Mouse (Mus musculus) thymus, postnatal 10 days (tissue): ENCODE data around the gene Zfp618.

Source experiments
- DNase-seq, 2 experiments: peaks; one replicate each; pipeline ENCODE4 v3.0.0; 2021; ENCODE audit warnings: low spot score in 2 of 2

Zfp618 gene

GRCm38 (mm10) chr4:62998908-62999307 is 33.5 kb downstream of the Zfp618 start:
- DNase-seq = no peak

DNA sequence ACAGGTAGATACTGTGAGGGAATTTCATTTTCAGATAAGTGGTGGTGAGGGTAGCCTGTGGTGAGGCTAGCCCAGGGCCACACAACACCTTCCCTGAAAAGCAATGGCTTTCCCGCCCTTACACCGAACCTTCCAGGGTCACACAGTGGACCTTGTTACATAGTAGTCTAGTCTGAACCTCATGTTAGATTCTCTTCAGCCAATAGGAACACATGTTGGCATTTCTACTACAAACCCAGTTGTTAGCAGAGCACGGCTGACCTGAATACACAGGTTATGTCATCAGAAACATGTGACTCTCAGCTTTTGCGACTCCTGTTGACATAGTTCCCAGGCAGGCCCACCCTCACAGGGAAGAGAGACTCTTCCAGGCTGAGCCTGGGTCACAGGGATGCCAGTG is 33.9 kb downstream of the Zfp618 start:
- DNase-seq = no peak

GRCm38 (mm10) chr4:62999916-63000315 is 34.5 kb downstream of the Zfp618 start:
- DNase-seq = no peak

DNA sequence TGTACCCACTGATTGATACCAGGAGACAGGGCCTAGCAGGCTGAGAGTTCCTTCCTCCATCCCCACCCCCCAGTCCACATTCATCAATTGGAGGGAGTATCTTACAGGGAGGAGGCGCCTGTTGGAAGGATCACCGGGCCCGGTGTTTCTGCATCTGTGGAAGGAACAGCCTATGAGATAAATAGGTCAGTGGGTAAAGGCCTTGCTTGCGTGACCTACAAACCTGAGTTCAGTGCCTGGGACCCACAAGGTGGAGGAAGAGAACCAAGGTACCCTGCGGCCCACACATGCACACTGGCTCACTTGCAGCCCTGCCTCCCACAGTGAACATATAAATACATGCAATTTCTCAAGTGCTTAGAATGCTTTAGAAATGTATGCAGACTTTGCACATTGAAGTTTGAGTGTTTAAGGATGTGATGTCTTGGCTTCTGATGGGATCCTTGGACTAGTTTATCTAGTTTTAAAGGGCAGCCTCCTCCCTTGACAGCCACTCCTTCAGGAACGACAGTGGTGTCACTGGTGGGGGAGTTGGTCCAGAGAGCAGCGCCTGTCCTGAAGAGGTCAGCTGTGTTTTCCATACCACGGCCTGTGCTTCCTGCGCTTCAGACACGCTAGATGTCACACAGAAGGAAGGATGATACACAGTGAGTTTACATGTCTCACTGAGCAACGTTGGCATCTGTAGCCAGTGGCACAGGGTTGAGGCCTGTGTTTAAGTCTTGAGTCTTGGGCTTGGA is 35.1 kb downstream of the Zfp618 start:
- DNase-seq = no peak

DNA sequence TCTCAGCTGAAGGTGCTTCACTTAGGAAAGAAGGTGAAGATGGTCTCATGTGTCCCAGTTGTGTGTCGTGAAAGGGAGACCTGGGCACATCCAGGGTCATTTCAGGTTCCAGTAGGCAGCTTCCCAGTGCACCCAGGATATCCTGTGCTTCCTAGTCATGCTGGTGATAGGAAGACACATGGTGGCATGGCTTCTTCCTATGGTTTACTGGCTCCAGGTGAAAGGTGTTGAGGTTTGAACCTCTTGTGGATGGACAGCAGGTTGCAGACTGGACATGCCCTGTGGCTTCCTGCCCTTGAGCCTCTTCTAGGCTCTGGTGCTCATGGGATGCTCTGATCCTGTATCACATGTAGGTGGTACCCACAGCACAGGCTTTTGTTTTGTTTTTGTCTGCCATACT is 37.0 kb downstream of the Zfp618 start:
- no peak for DNase-seq

DNA sequence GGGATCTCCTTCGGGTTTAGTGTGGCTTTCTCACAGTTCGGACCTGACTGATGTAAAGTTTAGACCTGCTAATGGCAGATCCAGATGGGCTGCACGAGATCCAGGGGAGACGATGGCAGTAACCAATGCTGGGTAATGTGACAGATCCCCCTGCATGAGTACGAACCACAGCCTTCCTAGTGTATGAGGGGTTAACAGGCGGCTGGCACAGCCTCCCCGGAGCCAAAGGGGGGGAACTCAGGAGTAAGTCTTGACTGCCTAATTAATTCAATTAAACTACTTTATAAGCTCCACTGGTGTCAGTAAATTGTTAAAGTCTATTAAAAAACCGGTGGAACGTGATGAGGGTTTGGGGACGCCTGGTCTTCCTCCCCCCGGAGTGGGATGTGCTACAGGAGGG is 39.1 kb downstream of the Zfp618 start:
- DNase-seq = no peak

DNA sequence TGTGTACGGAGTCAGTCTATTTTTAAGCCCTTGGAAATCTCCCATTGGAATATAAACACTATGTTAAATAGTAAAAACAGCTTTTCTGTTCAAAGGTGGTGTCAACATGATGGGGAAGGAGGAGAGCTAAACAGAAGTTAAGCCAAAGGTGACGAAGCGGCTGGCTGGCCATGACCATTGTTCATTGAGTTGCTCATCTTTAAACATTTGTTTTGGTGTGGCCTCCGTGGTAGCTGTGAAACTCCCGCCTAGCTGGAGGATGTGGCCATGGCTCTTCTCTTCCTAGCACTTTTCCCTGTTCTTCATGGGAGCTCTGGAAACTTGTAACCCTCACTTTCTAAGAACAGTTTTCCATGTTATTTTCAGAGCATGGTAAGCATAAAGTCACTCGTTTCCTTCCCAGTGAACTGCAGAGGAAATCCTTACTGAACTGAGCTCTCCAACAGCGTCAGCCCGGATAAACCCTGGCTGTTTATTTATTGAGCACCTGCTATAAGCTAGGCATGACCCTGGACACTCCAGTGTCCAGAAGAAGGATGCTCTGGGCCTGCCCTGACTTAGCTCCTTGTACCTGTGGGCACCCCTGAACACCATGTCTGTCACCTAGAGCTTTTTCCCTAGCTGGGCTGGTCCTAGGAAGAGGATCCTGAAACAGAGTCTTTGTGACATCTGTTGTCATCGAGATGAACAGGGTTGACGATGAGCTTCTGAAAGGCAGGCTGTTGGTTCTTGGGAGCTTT is 40.2 kb downstream of the Zfp618 start:
- DNase-seq = no peak

DNA sequence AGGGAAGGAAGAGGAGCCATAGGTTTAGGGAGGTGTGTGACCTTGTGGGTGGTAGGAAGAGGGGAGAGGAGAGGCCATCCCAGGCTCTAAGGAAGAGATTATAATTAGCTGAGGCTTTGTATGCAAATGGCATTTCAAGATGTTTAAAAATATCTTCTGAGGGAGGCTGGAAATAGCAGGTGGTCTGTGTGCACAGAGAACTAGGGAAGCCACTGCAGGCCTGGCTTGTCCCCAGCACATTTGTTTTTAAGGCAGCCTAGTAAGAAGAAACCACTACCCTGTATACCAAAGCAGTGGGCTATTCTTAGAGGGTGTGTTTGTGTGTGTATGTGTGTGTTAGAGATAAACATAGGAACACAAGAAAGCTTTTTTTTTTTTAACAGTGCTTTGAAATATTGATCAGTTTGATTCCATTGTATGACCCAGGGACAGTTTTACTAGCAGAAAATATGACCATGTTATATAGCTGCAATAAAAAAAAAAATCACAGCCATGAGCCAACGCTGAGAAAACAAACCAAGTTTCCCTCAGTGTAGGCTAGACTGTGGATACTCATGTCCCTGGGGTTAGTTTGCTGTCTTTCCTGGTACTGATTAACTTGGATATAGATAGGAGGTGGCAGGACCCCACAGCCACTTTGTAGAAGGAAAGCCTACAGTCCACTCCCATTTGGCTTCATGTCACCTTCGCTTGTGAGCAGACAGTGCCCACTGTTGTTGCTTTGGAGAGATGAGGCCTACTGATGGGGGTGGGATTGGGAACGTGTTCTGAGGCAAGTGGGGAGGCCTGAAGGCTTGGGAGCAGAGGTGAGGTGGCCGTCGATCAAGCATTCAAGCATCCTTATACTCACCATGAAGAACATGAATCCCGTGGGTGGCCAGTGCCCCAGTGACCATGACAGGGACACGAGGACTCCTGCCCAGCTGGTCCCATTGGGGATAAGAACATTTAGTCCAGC is 41.1 kb downstream of the Zfp618 start:
- no peak for DNase-seq

DNA sequence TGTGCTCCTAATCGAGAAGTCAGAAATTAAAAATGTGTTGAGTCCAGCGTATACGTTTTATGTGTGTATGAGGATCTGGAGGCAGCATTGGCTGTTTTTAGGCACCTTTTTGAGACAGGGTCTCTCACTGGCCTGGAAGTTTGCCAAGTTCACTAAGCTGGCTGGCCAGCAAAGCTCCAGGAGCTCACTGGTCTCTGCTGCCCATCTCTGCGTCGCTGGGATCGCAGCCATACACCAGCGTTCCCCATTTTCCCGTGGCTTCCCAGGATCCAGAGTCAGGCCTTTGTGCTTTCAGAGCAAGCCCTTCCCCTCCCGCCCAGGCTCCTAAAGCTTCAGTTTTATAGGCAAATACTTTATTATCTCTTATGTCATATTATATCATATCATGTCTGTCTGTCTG is 42.8 kb downstream of the Zfp618 start:
- no peak for DNase-seq

DNA sequence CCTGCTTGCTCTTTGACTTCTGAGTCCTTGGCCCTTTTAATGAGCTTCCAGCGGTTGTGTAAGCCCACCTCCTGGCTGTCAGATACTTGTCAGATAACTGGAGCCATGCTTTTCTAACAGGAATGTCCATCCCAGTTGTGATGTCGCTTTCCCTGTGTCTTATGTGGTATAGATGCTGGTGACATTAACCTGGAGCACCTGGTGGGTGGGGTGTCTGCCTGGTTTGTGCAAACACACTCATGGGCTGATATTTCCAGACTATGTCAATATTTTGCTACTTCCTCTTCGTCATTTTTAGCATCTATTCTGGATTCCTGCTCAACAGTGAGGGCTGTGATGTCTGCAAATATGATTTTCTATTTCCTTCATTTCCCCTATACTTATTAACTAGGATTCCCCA is 43.4 kb downstream of the Zfp618 start:
- DNase-seq = no peak

DNA sequence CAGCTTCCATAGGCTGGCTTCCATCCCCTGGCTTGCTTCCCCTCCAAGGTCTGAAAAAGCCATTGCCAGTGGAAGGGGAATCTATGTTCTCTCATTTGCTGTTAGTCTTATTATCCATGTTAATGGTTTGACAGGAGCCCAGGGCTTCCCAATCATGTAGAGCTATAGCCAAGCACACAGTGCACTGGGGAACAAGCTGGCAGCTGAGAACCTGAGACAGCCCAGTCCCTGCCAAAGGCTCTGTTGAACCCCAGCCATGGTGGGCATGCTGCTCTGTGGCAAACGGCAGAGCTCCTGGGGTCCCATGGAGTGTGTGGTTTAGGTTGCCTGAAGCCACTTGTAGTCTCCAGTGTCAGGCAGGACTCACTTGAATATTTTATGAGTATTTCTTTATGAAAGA is 44.4 kb downstream of the Zfp618 start:
- DNase-seq = no peak

GRCm38 (mm10) chr4:63010226-63010625 is 44.9 kb downstream of the Zfp618 start:
- DNase-seq = no peak

GRCm38 (mm10) chr4:63018616-63019015 is 53.2 kb downstream of the Zfp618 start:
- no peak for DNase-seq

DNA sequence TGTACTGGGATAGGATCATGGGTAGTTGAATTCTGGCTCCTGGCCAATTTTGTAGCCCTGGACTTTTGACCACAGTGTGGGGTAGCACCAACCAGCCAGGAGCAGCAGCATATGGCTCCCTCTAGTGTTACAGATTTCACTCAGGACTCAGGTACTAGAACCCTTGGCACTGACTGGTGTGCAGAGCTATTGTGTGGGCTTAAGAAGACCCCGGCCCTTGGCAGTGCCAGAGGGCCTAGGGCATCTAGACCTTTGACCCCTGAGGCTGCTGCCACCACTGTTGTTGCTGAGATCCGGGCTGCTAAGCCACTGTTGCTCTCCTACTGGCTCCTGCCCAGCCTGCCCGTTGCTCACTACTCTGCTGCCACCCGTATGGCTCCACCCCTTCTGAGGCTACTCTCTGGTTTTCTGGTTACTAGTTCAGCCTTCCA is 54.1 kb downstream of the Zfp618 start:
- DNase-seq = no peak

- DNase-seq = no peak
Observed at GRCm38 (mm10) chr4:63021034-63021700, 55.8 kb downstream of the Zfp618 start.

DNA sequence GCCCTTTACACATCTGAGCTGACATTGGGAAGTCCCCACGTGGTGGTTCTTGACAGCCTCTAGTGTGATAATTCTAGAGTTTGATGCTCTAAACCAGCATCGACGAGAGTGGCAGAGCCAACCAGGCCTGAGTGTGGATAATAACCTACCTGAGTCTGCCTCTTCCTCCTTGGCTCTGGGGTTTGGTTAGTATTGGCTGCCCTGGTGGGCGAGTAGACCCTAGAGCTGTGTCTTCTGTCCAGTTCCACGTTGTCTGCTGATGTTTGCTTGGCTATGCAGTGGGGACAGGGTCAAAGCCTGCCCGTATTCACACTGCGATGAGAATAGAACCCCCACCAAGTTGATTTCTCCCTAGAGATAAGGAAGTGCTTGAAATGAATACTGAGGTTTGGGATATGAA is 58.1 kb downstream of the Zfp618 start:
- no peak for DNase-seq

DNA sequence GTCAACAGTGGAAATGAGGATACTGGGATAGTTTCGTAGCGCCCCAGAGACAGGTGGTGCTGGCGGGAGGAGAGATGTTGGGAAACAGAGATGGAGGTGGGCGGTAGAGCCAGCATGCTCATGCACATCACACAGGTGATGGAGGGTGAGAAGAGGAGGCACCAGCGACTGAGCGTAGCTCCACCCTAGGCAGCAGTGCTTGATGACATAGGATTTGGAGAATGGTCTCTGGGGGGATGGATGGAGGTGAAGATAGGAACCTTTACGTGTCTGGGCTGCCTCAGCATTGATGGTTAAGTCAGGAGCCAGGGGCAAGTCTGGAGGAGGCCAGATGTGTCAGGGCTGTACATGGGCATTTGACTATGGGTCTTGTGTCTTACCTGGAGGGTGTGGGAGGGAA is 58.7 kb downstream of the Zfp618 start:
- no peak for DNase-seq

DNA sequence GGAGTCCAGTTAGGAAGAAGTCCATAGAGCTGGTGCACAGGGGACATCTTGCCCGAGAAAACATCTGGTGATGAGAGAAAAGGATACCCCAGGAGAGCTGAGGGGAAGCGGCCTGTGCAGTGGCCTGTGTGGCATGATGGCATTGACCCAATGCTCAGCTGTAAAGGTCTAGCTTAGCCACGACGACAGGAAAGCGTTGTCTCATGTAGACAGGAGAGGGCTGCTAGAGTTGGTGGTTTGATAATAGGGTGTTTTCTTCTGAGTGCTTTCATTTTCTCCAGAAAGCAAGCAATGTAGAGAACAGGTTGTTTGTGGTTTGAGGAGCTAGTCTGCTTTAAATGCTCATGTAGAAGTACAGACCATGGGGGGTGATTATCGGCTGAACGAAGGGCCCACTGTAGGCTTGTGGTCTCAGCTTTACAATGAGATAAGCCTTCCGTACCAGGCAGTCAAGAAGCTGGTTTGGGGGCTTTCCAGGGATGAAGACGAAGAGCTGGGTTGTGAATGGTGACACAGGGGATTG is 59.4 kb downstream of the Zfp618 start:
- DNase-seq = no peak

- DNase-seq = no peak
Observed at GRCm38 (mm10) chr4:63025306-63025705, 59.9 kb downstream of the Zfp618 start.

GRCm38 (mm10) chr4:63026286-63026685 is 60.9 kb downstream of the Zfp618 start:
- DNase-seq = no peak

DNA sequence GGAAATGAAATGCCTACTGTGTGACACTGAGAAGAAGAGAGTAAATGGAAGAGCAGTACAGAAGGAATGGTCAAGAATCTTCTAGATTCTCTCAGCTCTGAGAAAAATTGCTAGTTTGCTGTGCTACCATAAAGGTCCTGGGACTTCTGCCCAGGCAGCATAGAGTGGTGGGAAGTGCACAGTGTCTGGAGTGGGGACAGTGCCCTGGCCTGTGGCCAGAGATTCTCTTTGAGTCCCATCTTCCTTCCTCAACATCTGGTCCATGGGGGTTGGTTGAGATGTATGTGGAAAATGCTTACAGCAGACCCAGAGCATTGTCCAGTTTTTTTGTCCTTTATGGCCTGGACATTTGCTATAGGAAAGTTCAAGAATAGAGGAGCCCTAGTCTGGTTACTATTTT is 62.1 kb downstream of the Zfp618 start:
- DNase-seq = no peak
